Mouse (Mus musculus) myocyte (in vitro differentiated cells): Measurements from ENCODE around the gene Gm6377. TPM values are rescaled to one million over a fixed set of nuclear protein-coding genes. Genes with fewer than 3 reads are reported as not detected.

Experiments
- H3K27me3 ChIP-seq: one replicate; pipeline ENCODE4 v1.6.1; 2011; ENCODE audit not compliant: control insufficient read depth, insufficient read depth, insufficient read length
- H3K36me3 ChIP-seq: one replicate; pipeline ENCODE4 v1.6.1; 2011; ENCODE audit not compliant: control insufficient read depth, insufficient read depth
- H3K4me2 ChIP-seq: one replicate; pipeline ENCODE4 v1.6.1; 2011; ENCODE audit warnings: low read depth, control low read depth
- H3K4me3 ChIP-seq: one replicate; pipeline ENCODE4 v1.5.1; 2011; ENCODE audit warnings: mild to moderate bottlenecking, control low read depth, moderate library complexity
- H3K79me2 ChIP-seq: one replicate; pipeline ENCODE4 v1.6.1; 2011; ENCODE audit not compliant: control insufficient read depth, insufficient read depth
- H3ac ChIP-seq: one replicate; pipeline ENCODE4 v1.6.1; 2011; ENCODE audit not compliant: control insufficient read depth, insufficient read length
- CEBPB ChIP-seq: IDR thresholded peaks from 2 replicates; pipeline ENCODE4 v1.6.1; 2011; ENCODE audit warnings: mild to moderate bottlenecking, moderate library complexity; ENCODE audit not compliant: poor library complexity, insufficient read depth, severe bottlenecking
- E2F4 ChIP-seq: IDR thresholded peaks from one replicate; pipeline ENCODE4 v1.6.1; 2011; ENCODE audit warnings: mild to moderate bottlenecking, control low read depth, moderate library complexity; ENCODE audit not compliant: insufficient read depth
- MAX ChIP-seq: IDR thresholded peaks from one replicate; pipeline ENCODE4 v1.6.1; 2011; ENCODE audit warnings: low read depth, mild to moderate bottlenecking, control low read depth
- MYOD1 ChIP-seq, 3 experiments: IDR thresholded peaks; one replicate each; pipeline ENCODE4 v1.6.1; 2011; ENCODE audit warnings: control low read depth in 2 of 3, low read depth in 2 of 3, mild to moderate bottlenecking in 2 of 3, moderate library complexity in 1 of 3; ENCODE audit not compliant: insufficient read length in 2 of 3, control insufficient read depth in 1 of 3
- MYOG ChIP-seq, 3 experiments: IDR thresholded peaks; one replicate each; pipeline ENCODE4 v1.6.1; 2011; ENCODE audit warnings: control low read depth in 2 of 3, low read depth in 2 of 3, mild to moderate bottlenecking in 2 of 3; ENCODE audit not compliant: insufficient read length in 2 of 3, control insufficient read depth in 1 of 3, insufficient read depth in 1 of 3
- POLR2A ChIP-seq: IDR thresholded peaks from one replicate; pipeline ENCODE4 v1.6.1; 2011; ENCODE audit warnings: low read depth, mild to moderate bottlenecking, control low read depth, moderate library complexity; ENCODE audit not compliant: insufficient read length
- POLR2AphosphoS2 ChIP-seq: IDR thresholded peaks from one replicate; pipeline ENCODE4 v1.6.1; 2011; ENCODE audit warnings: low read depth, control low read depth; ENCODE audit not compliant: insufficient read length
- REST ChIP-seq: IDR thresholded peaks from one replicate; pipeline ENCODE4 v1.6.1; 2011; ENCODE audit warnings: mild to moderate bottlenecking, control low read depth, moderate library complexity; ENCODE audit not compliant: insufficient read depth, insufficient read length
- SRF ChIP-seq: IDR thresholded peaks from one replicate; pipeline ENCODE4 v1.6.1; 2011; ENCODE audit warnings: low read depth; ENCODE audit not compliant: control insufficient read depth, insufficient read length
- TCF12 ChIP-seq: IDR thresholded peaks from one replicate; pipeline ENCODE4 v1.6.1; 2011; ENCODE audit warnings: mild to moderate bottlenecking, control low read depth; ENCODE audit not compliant: poor library complexity, insufficient read depth, severe bottlenecking
- TCF3 ChIP-seq: IDR thresholded peaks from one replicate; pipeline ENCODE4 v1.6.1; 2011; ENCODE audit warnings: low read depth, control low read depth; ENCODE audit not compliant: insufficient read length
- USF1 ChIP-seq: IDR thresholded peaks from one replicate; pipeline ENCODE4 v1.6.1; 2011; ENCODE audit warnings: low read depth, mild to moderate bottlenecking, control low read depth, moderate library complexity
- polyA plus RNA-seq: library from polyadenylated mRNA; unstranded; fragments of >200 nt; fragmentation: generic; extraction: Trizol; gene quantifications from one replicate; pipeline ENCODE4 v1.2.1, GENCODE M21; 2012; ENCODE audit warnings: missing spikeins

Gene Gm6377
- polyA plus RNA-seq = not detected

GRCm38 (mm10) chrX:109196468-109196867, at the start of gene Gm6377:
Gene Gm6377, plus strand, starts transcription at chrX:109196756.
- no peak within 1 kb of the TSS for H3K4me3 ChIP-seq
- H3ac ChIP-seq = no peak within 1 kb of the TSS
- H3K27me3 ChIP-seq = no peaks in the 10 kb centered on the region
- H3K79me2 ChIP-seq = no peaks in the 10 kb centered on the region
- H3K4me2 ChIP-seq = no peak within 1 kb of the TSS
- no peak for TF ChIP-seq TCF12
- TF ChIP-seq MAX = no peak
- TF ChIP-seq E2F4 = no peak
- TF ChIP-seq POLR2AphosphoS2 = no peak
- no peak for TF ChIP-seq TCF3
- no peak for TF ChIP-seq POLR2A
- TF ChIP-seq CEBPB = no peak
- H3K36me3 ChIP-seq = no peaks in the 10 kb centered on the region

GRCm38 (mm10) chrX:109147108-109147507, 49.4 kb upstream of the Gm6377 start:
- TF ChIP-seq TCF12 (no peak), CEBPB (no peak), SRF (no peak), POLR2AphosphoS2 (no peak), MAX (no peak), TCF3 (no peak), MYOG (IDR thresholded peaks at IDR 0.05; ENCODE audit: control insufficient read depth in 1 of 3, insufficient read depth in 1 of 3, insufficient read length in 2 of 3, low read depth in 2 of 3) (no peak)
- H3K4me3 ChIP-seq = no peak overlapping the region
- H3K27me3 ChIP-seq = no peaks in the 10 kb centered on the region
- peaks cover 48% of the 10 kb centered on the region for H3K79me2 ChIP-seq
- H3K36me3 ChIP-seq = peaks cover 6% of the 10 kb centered on the region
- no peak overlapping the region for H3K4me2 ChIP-seq
- H3ac ChIP-seq = no peak overlapping the region

GRCm38 (mm10) chrX:109151228-109151627, 45.3 kb upstream of the Gm6377 start:
- Histone ChIP-seq H3ac (no peak overlapping the region), H3K4me3 (no peak overlapping the region)

GRCm38 (mm10) chrX:109160326-109160725, 36.2 kb upstream of the Gm6377 start:
- H3K4me2 ChIP-seq = no peak overlapping the region
- TF ChIP-seq POLR2AphosphoS2 (no peak), SRF (no peak), REST (no peak), CEBPB (no peak), MYOD1 (IDR thresholded peaks at IDR 0.05; ENCODE audit: control insufficient read depth in 1 of 3, insufficient read length in 2 of 3, low read depth in 2 of 3) (no peak), MYOG (IDR thresholded peaks at IDR 0.05; ENCODE audit: control insufficient read depth in 1 of 3, insufficient read depth in 1 of 3, insufficient read length in 2 of 3, low read depth in 2 of 3) (no peak), TCF3 (no peak), MAX (no peak), TCF12 (no peak), E2F4 (no peak), USF1 (no peak)
- H3K27me3 ChIP-seq = no peaks in the 10 kb centered on the region
- no peak overlapping the region for H3ac ChIP-seq
- no peaks in the 10 kb centered on the region for H3K36me3 ChIP-seq
- no peaks in the 10 kb centered on the region for H3K79me2 ChIP-seq
- H3K4me3 ChIP-seq = no peak overlapping the region

More at GRCm38 (mm10) chrX:109151228-109151627, 45.3 kb upstream of the Gm6377 start:
- Histone ChIP-seq H3K36me3 (peaks cover 10% of the 10 kb centered on the region), H3K4me2 (no peak overlapping the region), H3K79me2 (peaks cover 15% of the 10 kb centered on the region), H3K27me3 (no peaks in the 10 kb centered on the region)
- TF ChIP-seq POLR2AphosphoS2 = no peak

- H3ac ChIP-seq = no peak overlapping the region
- no peaks in the 10 kb centered on the region for H3K27me3 ChIP-seq
- no peak for TF ChIP-seq TCF12
- H3K4me3 ChIP-seq = no peak overlapping the region
- no peak overlapping the region for H3K4me2 ChIP-seq
- H3K79me2 ChIP-seq = no peaks in the 10 kb centered on the region
- H3K36me3 ChIP-seq = no peaks in the 10 kb centered on the region
Observed at GRCm38 (mm10) chrX:109160901-109161300, 35.7 kb upstream of the Gm6377 start.

- TF ChIP-seq MAX (no peak), POLR2AphosphoS2 (no peak), POLR2A (no peak), MYOG (IDR thresholded peaks at IDR 0.05; ENCODE audit: control insufficient read depth in 1 of 3, insufficient read depth in 1 of 3, insufficient read length in 2 of 3, low read depth in 2 of 3) (no peak), REST (no peak), MYOD1 (IDR thresholded peaks at IDR 0.05; ENCODE audit: control insufficient read depth in 1 of 3, insufficient read length in 2 of 3, low read depth in 2 of 3) (no peak), CEBPB (no peak), SRF (no peak), E2F4 (no peak), TCF12 (no peak), USF1 (no peak), TCF3 (no peak)
- no peaks in the 10 kb centered on the region for H3K79me2 ChIP-seq
- no peak overlapping the region for H3K4me2 ChIP-seq
- no peak overlapping the region for H3ac ChIP-seq
- H3K27me3 ChIP-seq = no peaks in the 10 kb centered on the region
- no peak overlapping the region for H3K4me3 ChIP-seq
- H3K36me3 ChIP-seq = no peaks in the 10 kb centered on the region
Observed at GRCm38 (mm10) chrX:109175038-109175437, 21.5 kb upstream of the Gm6377 start.
